Comparison of ENCODE assay signal across 7 mouse cellular contexts in the genomic region with DNA sequence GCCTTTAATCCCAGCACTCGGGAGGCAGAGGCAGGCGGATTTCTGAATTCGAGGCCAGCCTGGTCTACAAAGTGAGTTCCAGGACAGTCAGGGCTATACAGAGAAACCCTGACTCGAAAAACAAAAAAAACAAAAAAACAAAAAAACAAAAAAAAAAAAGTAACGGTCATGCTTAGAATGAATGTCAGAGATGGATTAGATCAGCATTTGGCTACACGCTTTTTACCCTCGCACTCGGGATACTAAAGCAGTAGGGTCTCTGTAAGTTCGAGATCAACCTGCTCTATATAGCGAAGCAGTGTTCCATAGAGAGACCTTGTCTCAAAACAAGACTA. TPM values are rescaled to one million over a fixed set of nuclear protein-coding genes. Genes with fewer than 3 reads are reported as not detected.
DNase-seq lines count a peak whose midpoint lies in the region; ATAC-seq and TF ChIP-seq lines count a peak whose summit lies in the region.
"Not testable (repeated sequence)": the region's sequence is repeated elsewhere in the genome, so short reads cannot be mapped to it uniquely, and the experiment has no call there.

No protein-coding gene starts in this region.

- peak overlapping the region; percentile 90 for H3K27ac ChIP-seq in embryonic facial prominence, embryonic 10.5 days (replicated peaks)
- 0 out of 2 replicates have a peak overlapping the region, but pooled peaks have one; percentile 81 for H3K27ac ChIP-seq in forebrain, embryonic 14.5 days (ENCODE audit: low read depth, low read length)
- H3K27ac ChIP-seq in heart, postnatal 0 days (ENCODE audit: low read depth): peak overlapping the region; percentile 83
- peak overlapping the region; percentile 85 for H3K27ac ChIP-seq in kidney, adult 2 months (ENCODE audit: insufficient read depth, low read depth, low read length)
- peak overlapping the region; percentile 89 for H3K27ac ChIP-seq in liver, adult 2 months (replicated peaks; ENCODE audit: insufficient read depth, low read depth, low read length)
- H3K27ac ChIP-seq in macrophage: peak overlapping the region; percentile 39
- H3K27ac ChIP-seq in neural tube, embryonic 13.5 days (replicated peaks): 0 out of 2 replicates have a peak overlapping the region, but pooled peaks have one; percentile 83

- H3K27me3 ChIP-seq in embryonic facial prominence, embryonic 10.5 days (replicated peaks; ENCODE audit: low read depth, poor library complexity, severe bottlenecking); forebrain, embryonic 14.5 days (replicated peaks; ENCODE audit: control insufficient read depth, insufficient read depth, low read length); heart, postnatal 0 days (ENCODE audit: control insufficient read depth, insufficient read depth, low read length); kidney, adult 2 months (replicated peaks; ENCODE audit: control insufficient read depth, insufficient read depth, low read length); liver, adult 2 months (ENCODE audit: control insufficient read depth, insufficient read depth, low read length): not testable (repeated sequence)
- H3K27me3 ChIP-seq in neural tube, embryonic 13.5 days: 0 out of 2 replicates have a peak, but pooled peaks cover 13% of the 10 kb centered on the region

- TF ChIP-seq POLR2A in kidney, adult 2 months (IDR thresholded peaks at IDR 0.05; ENCODE audit: low read depth, low read length); liver, adult 2 months (IDR thresholded peaks at IDR 0.05; ENCODE audit: extremely low read depth, insufficient read depth, low read length): not testable (repeated sequence)

- peak overlapping the region; percentile 92 for H3K4me3 ChIP-seq in embryonic facial prominence, embryonic 10.5 days
- H3K4me3 ChIP-seq in forebrain, embryonic 14.5 days (ENCODE audit: low read depth, low read length): peak overlapping the region; percentile 72
- peak overlapping the region; percentile 62 for H3K4me3 ChIP-seq in heart, postnatal 0 days (ENCODE audit: low read depth, low read length)
- peak overlapping the region; percentile 79 for H3K4me3 ChIP-seq in kidney, adult 2 months (ENCODE audit: insufficient read depth, low read depth, low read length)
- H3K4me3 ChIP-seq in liver, adult 2 months (ENCODE audit: insufficient read depth, low read depth, low read length): peak overlapping the region; percentile 86
- peak overlapping the region; percentile 54 for H3K4me3 ChIP-seq in macrophage (ENCODE audit: inconsistent target)
- H3K4me3 ChIP-seq in neural tube, embryonic 13.5 days: peak overlapping the region; percentile 66

- H3K4me2 ChIP-seq in forebrain, embryonic 14.5 days (ENCODE audit: low read length): peak overlapping the region; percentile 63
- peak overlapping the region; percentile 64 for H3K4me2 ChIP-seq in heart, postnatal 0 days (ENCODE audit: low read depth, low read length)
- H3K4me2 ChIP-seq in neural tube, embryonic 13.5 days: peak overlapping the region; percentile 61

- H3K36me3 ChIP-seq in embryonic facial prominence, embryonic 10.5 days (replicated peaks); forebrain, embryonic 14.5 days (ENCODE audit: control insufficient read depth, insufficient read depth, low read length); heart, postnatal 0 days (replicated peaks; ENCODE audit: control insufficient read depth, insufficient read depth, low read length); kidney, adult 2 months (ENCODE audit: control insufficient read depth, insufficient read depth, low read length); liver, adult 2 months (ENCODE audit: control insufficient read depth, insufficient read depth, low read length); macrophage (ENCODE audit: inconsistent target); neural tube, embryonic 13.5 days: not testable (repeated sequence)

- peak overlapping the region; percentile 84; the same call in 1 of the 2 replicates for H3K9ac ChIP-seq in forebrain, embryonic 14.5 days (ENCODE audit: low read length)
- peak overlapping the region; percentile 58 for H3K9ac ChIP-seq in heart, postnatal 0 days (replicated peaks; ENCODE audit: low read depth, low read length)
- peak overlapping the region; percentile 90 for H3K9ac ChIP-seq in liver, adult 2 months (ENCODE audit: low read depth, low read length)
- H3K9ac ChIP-seq in neural tube, embryonic 13.5 days: peak overlapping the region; percentile 83

- H3K4me1 ChIP-seq in embryonic facial prominence, embryonic 10.5 days: peaks cover 23% of the 10 kb centered on the region
- not testable (repeated sequence) for H3K4me1 ChIP-seq in forebrain, embryonic 14.5 days (ENCODE audit: control insufficient read depth, insufficient read depth, low read length); kidney, adult 2 months (ENCODE audit: control insufficient read depth, insufficient read depth, low read length); liver, adult 2 months (ENCODE audit: control insufficient read depth, insufficient read depth, low read length)
- peaks cover 21% of the 10 kb centered on the region for H3K4me1 ChIP-seq in heart, postnatal 0 days (ENCODE audit: control insufficient read depth, insufficient read depth)
- H3K4me1 ChIP-seq in neural tube, embryonic 13.5 days (replicated peaks): peaks cover 20% of the 10 kb centered on the region

- not testable (repeated sequence) for ATAC-seq in forebrain, embryonic 14.5 days; heart, postnatal 0 days (ENCODE audit: insufficient read depth, low read depth); neural tube, embryonic 13.5 days (ENCODE audit: low read depth)

- not testable (repeated sequence) for DNase-seq in embryonic facial prominence, embryonic 10.5 days (ENCODE audit: low spot score); forebrain, embryonic 14.5 days (ENCODE audit: low spot score); heart, postnatal 0 days (ENCODE audit: low spot score); kidney, adult 2 months; liver, adult 2 months (ENCODE audit: extremely low read depth, low read depth, low spot score)

- WGBS in embryonic facial prominence, embryonic 10.5 days: 44% methylated on average over 10 of the region's 10 CpGs
- WGBS in forebrain, embryonic 14.5 days: 44% methylated on average over 10 of the region's 10 CpGs
- 39% methylated on average over 10 of the region's 10 CpGs for WGBS in heart, postnatal 0 days
- WGBS in kidney, adult 2 months: 34% methylated on average over 10 of the region's 10 CpGs
- WGBS in liver, adult 2 months: 29% methylated on average over 10 of the region's 10 CpGs
- 25% methylated on average over 8 of the region's 10 CpGs for WGBS in macrophage (ENCODE audit: missing documents)
- WGBS in neural tube, embryonic 13.5 days: 42% methylated on average over 10 of the region's 10 CpGs

- TF ChIP-seq EP300 in heart, postnatal 0 days (IDR thresholded peaks at IDR 0.05; ENCODE audit: low read depth): not testable (repeated sequence)

- TF ChIP-seq CTCF in heart, postnatal 0 days (IDR thresholded peaks at IDR 0.05; ENCODE audit: low read depth); kidney, adult 2 months (conservative IDR thresholded peaks at IDR 0.05; ENCODE audit: insufficient read depth, insufficient read length, low read depth, low read length); liver, adult 2 months (IDR thresholded peaks at IDR 0.05; ENCODE audit: low read depth, low read length): not testable (repeated sequence)

- peaks cover 24% of the 10 kb centered on the region; the same call in 1 of the 2 replicates for H3K79me2 ChIP-seq in liver, adult 2 months (ENCODE audit: control insufficient read depth, insufficient read depth, low read length)
- H3K79me2 ChIP-seq in macrophage (ENCODE audit: inconsistent target): peaks cover 92% of the 10 kb centered on the region

- H3K9me3 ChIP-seq in embryonic facial prominence, embryonic 10.5 days; forebrain, embryonic 14.5 days (replicated peaks; ENCODE audit: control insufficient read depth, low read length); heart, postnatal 0 days (replicated peaks; ENCODE audit: control insufficient read depth, low read length); neural tube, embryonic 13.5 days: not testable (repeated sequence)

RNA-seq across cellular contexts. Expression of gene Tnip1, which starts 7.3 kb away (rescaled TPM):
- polyA plus RNA-seq in embryonic facial prominence, embryonic 10.5 days (2016; fragmentation: Nextera tagmentation; extraction: Ambion mirVana): 11.7 and 11.9 TPM in 2 replicates
- polyA plus RNA-seq in forebrain, embryonic 14.5 days (2014; fragmentation: Nextera tagmentation; extraction: Ambion mirVana): 8.1 and 9.6 TPM in 2 replicates
- total RNA-seq in heart, postnatal 0 days (2014; rRNA removed; ENCODE audit: low replicate concordance): 16.6 and 19.9 TPM in 2 replicates
- polyA plus RNA-seq in heart, postnatal 0 days (2015; fragmentation: Nextera tagmentation; extraction: Ambion mirVana): 19.7 and 22.7 TPM in 2 replicates
- polyA plus RNA-seq in kidney, adult 2 months (2012; rRNA removed): 19.1 and 20.6 TPM in 2 replicates
- total RNA-seq in liver, adult 2 months (2014; rRNA removed): 3.0 TPM in 2 replicates
- 7.2 and 8.1 TPM in 2 replicates for polyA plus RNA-seq in liver, adult 2 months (2012; rRNA removed)
- 1,000 to 10,000 TPM in 3 of 26 experiments, 100 to 1,000 TPM in 23; 121 to 1,718 (median 405) TPM for total RNA-seq in macrophage (2018; cell fraction: chromatin; rRNA removed)
- 100 to 1,000 TPM in 16 of 26 experiments, 10 to 100 TPM in 10; 68.4 to 348 (median 120) TPM for total RNA-seq in macrophage (2018; cell fraction: cytosol; rRNA removed)
- total RNA-seq in macrophage (2018; cell fraction: nucleus; rRNA removed): 100 to 1,000 TPM in 19 of 26 experiments, 10 to 100 TPM in 7; 51.2 to 591 (median 250) TPM
- polyA plus RNA-seq in macrophage (2018): 45.9 to 108 TPM (median 70.5 TPM) in 3 replicates
- polyA plus RNA-seq in neural tube, embryonic 13.5 days (2015; fragmentation: Nextera tagmentation; extraction: Ambion mirVana): 16.1 and 17.3 TPM in 2 replicates

RNA-seq across cellular contexts. Expression of gene Gpx3, which starts 53.1 kb away (rescaled TPM):
- polyA plus RNA-seq in embryonic facial prominence, embryonic 10.5 days (2016; fragmentation: Nextera tagmentation; extraction: Ambion mirVana): 72.8 and 90.1 TPM in 2 replicates
- 19.4 and 24.4 TPM in 2 replicates for polyA plus RNA-seq in forebrain, embryonic 14.5 days (2014; fragmentation: Nextera tagmentation; extraction: Ambion mirVana)
- 114 and 243 TPM in 2 replicates for total RNA-seq in heart, postnatal 0 days (2014; rRNA removed; ENCODE audit: low replicate concordance)
- polyA plus RNA-seq in heart, postnatal 0 days (2015; fragmentation: Nextera tagmentation; extraction: Ambion mirVana): 788 and 904 TPM in 2 replicates
- polyA plus RNA-seq in kidney, adult 2 months (2012; rRNA removed): 28,844 and 31,623 TPM in 2 replicates
- 2.0 and 3.1 TPM in 2 replicates for total RNA-seq in liver, adult 2 months (2014; rRNA removed)
- polyA plus RNA-seq in liver, adult 2 months (2012; rRNA removed): 2.7 and 3.3 TPM in 2 replicates
- total RNA-seq in macrophage (2018; cell fraction: chromatin; rRNA removed): 1 to 10 TPM in 17 of 26 experiments, under 1 TPM in 3, not detected in 6; 0.59 to 10.0 (median 2.2) TPM
- total RNA-seq in macrophage (2018; cell fraction: cytosol; rRNA removed): 100 to 1,000 TPM in 16 of 26 experiments, 10 to 100 TPM in 10; 81.5 to 363 (median 177) TPM
- 100 to 1,000 TPM in 1 of 26 experiments, 10 to 100 TPM in 25; 22.4 to 113 (median 50.5) TPM for total RNA-seq in macrophage (2018; cell fraction: nucleus; rRNA removed)
- polyA plus RNA-seq in macrophage (2018): 191 to 766 TPM (median 446 TPM) in 3 replicates
- polyA plus RNA-seq in neural tube, embryonic 13.5 days (2015; fragmentation: Nextera tagmentation; extraction: Ambion mirVana): 67.2 and 71.8 TPM in 2 replicates

Comparison
In these comparisons a context has a peak if more than half of its experiments do, and no peak if none do; other contexts are left out.
1. H3K27ac ChIP-seq: peak in every context shown above with its lines; median percentile 90 in embryonic facial prominence, embryonic 10.5 days; 89 in liver, adult 2 months; 85 in kidney, adult 2 months; 83 in heart, postnatal 0 days; 83 in neural tube, embryonic 13.5 days; 81 in forebrain, embryonic 14.5 days; 39 in macrophage.
2. RNA of gene Gpx3, which starts 53.1 kb away (polyA plus RNA-seq): 28,844 to 31,623 TPM in kidney, adult 2 months; 788 to 904 TPM in heart, postnatal 0 days, 191 to 766 TPM in macrophage, 72.8 to 90.1 TPM in embryonic facial prominence, embryonic 10.5 days, 67.2 to 71.8 TPM in neural tube, embryonic 13.5 days, 19.4 to 24.4 TPM in forebrain, embryonic 14.5 days and 2.7 to 3.3 TPM in liver, adult 2 months; every median in the first group is over 10 times any median in the second.
3. Peak in every context shown above with its lines, with median percentiles within 50 percentile points of each other: H3K4me3 ChIP-seq, H3K4me2 ChIP-seq and H3K9ac ChIP-seq.